ENCODE assay signal across 8 mouse cellular contexts in genomic region chr9:44501206-44501879, GRCm38 (mm10). TPM values are rescaled to one million over a fixed set of nuclear protein-coding genes. Genes with fewer than 3 reads are reported as not detected.
A peak's percentile ranks its signal among the peaks of the same experiment; 100 is the strongest.
DNase-seq lines count a peak whose midpoint lies in the region; ATAC-seq and TF ChIP-seq lines count a peak whose summit lies in the region.

No protein-coding gene starts in this region.

- TF ChIP-seq POLR2A in thymus, adult 2 months (IDR thresholded peaks at IDR 0.05; ENCODE audit: control insufficient read depth, extremely low read depth, insufficient read depth, low read length, poor library complexity) = no peak

- ATAC-seq in hindbrain, embryonic 11.5 days (ENCODE audit: low FRiP score) = no peak
- no peak for ATAC-seq in hindbrain, embryonic 16.5 days
- ATAC-seq in heart, embryonic 14.5 days (ENCODE audit: insufficient number of reproducible peaks, insufficient read depth, low FRiP score, low read depth) = no peak

- DNase-seq in hindbrain, embryonic 11.5 days (ENCODE audit: low spot score) = no peak
- peak; percentile 59 for DNase-seq in testis, postnatal 10 days (ENCODE audit: low spot score)
- no peak for DNase-seq in testis, postnatal 14 days (ENCODE audit: low spot score)
- DNase-seq in thymus, adult 2 months = no peak
- no peak for DNase-seq in right cerebral cortex, postnatal 36 days (ENCODE audit: low spot score in 2 of 2)
- DNase-seq in adrenal gland, adult 2 months = no peak

- TF ChIP-seq CTCF in thymus, adult 2 months (IDR thresholded peaks at IDR 0.05; ENCODE audit: borderline replicate concordance, control insufficient read depth, extremely low read depth, insufficient read depth, low read length, poor library complexity) = no peak

- H3K27ac ChIP-seq in hindbrain, embryonic 11.5 days (ENCODE audit: low read depth, low read length) = no peak overlapping the region
- no peak overlapping the region for H3K27ac ChIP-seq in hindbrain, embryonic 16.5 days (ENCODE audit: low read depth, low read length)
- peak overlapping the region in 1 of 2 experiments; percentile 99; a peak in 2 of 4 replicates for H3K27ac ChIP-seq in heart, embryonic 14.5 days (replicated peaks in 1 of 2; ENCODE audit: control insufficient read depth in 1 of 2, insufficient read depth in 1 of 2, low read depth in 2 of 2, low read length in 2 of 2)
- no peak overlapping the region for H3K27ac ChIP-seq in thymus, adult 2 months (ENCODE audit: control insufficient read depth, insufficient read depth, low read length)

- H3K4me3 ChIP-seq in hindbrain, embryonic 11.5 days (ENCODE audit: low read depth, low read length) = no peak overlapping the region
- no peak overlapping the region for H3K4me3 ChIP-seq in hindbrain, embryonic 16.5 days (ENCODE audit: low read length)
- H3K4me3 ChIP-seq in heart, embryonic 14.5 days (ENCODE audit: control insufficient read depth in 1 of 2, insufficient read depth in 1 of 2, low read depth in 1 of 2, low read length in 2 of 2) = no peak overlapping the region
- no peak overlapping the region for H3K4me3 ChIP-seq in thymus, adult 2 months (ENCODE audit: control insufficient read depth, insufficient read depth, low read length)

- 0 out of 2 replicates have a peak, but pooled peaks cover 4% of the 10 kb centered on the region for H3K36me3 ChIP-seq in hindbrain, embryonic 11.5 days (ENCODE audit: control insufficient read depth, insufficient read depth, low read length)
- H3K36me3 ChIP-seq in hindbrain, embryonic 16.5 days (ENCODE audit: control insufficient read depth, insufficient read depth, low read length) = peaks cover 8% of the 10 kb centered on the region; the same call in 1 of the 2 replicates
- peaks cover 54% of the 10 kb centered on the region for H3K36me3 ChIP-seq in heart, embryonic 14.5 days (ENCODE audit: control insufficient read depth, insufficient read depth, low read length)
- no peaks in the 10 kb centered on the region for H3K36me3 ChIP-seq in thymus, adult 2 months (ENCODE audit: control insufficient read depth, insufficient read depth, low read length)

- H3K9me3 ChIP-seq in hindbrain, embryonic 11.5 days (ENCODE audit: control insufficient read depth, low read length) = no peaks in the 10 kb centered on the region
- no peaks in the 10 kb centered on the region for H3K9me3 ChIP-seq in hindbrain, embryonic 16.5 days (ENCODE audit: control insufficient read depth, low read length)
- no peaks in the 10 kb centered on the region for H3K9me3 ChIP-seq in heart, embryonic 14.5 days (ENCODE audit: control insufficient read depth, low read length)

- peak overlapping the region; percentile 11; the same call in 1 of the 2 replicates for H3K4me2 ChIP-seq in hindbrain, embryonic 11.5 days (replicated peaks; ENCODE audit: low read depth, low read length)
- no peak overlapping the region for H3K4me2 ChIP-seq in hindbrain, embryonic 16.5 days (ENCODE audit: low read length)
- peak overlapping the region; percentile 28 for H3K4me2 ChIP-seq in heart, embryonic 14.5 days (ENCODE audit: low read length)

- 39% methylated on average over 10 of the region's 10 CpGs for WGBS in hindbrain, embryonic 11.5 days
- WGBS in hindbrain, embryonic 16.5 days = 43% methylated on average over 10 of the region's 10 CpGs
- 38% methylated on average over 10 of the region's 10 CpGs for WGBS in heart, embryonic 14.5 days
- WGBS in thymus, adult 2 months = 89% methylated on average over 10 of the region's 10 CpGs

- no peak overlapping the region for H3K9ac ChIP-seq in hindbrain, embryonic 11.5 days (ENCODE audit: low read depth, low read length)
- no peak overlapping the region for H3K9ac ChIP-seq in hindbrain, embryonic 16.5 days (ENCODE audit: low read depth, low read length)
- H3K9ac ChIP-seq in heart, embryonic 14.5 days (ENCODE audit: low read length) = peak overlapping the region; percentile 36; the same call in 1 of the 2 replicates

- H3K4me1 ChIP-seq in hindbrain, embryonic 11.5 days (replicated peaks; ENCODE audit: control insufficient read depth, insufficient read depth, low read length) = peaks cover 27% of the 10 kb centered on the region
- H3K4me1 ChIP-seq in hindbrain, embryonic 16.5 days (ENCODE audit: control insufficient read depth, insufficient read depth, low read depth, low read length) = peaks cover 58% of the 10 kb centered on the region
- peaks cover 45 to 57% of the 10 kb centered on the region in 2 experiments for H3K4me1 ChIP-seq in heart, embryonic 14.5 days (ENCODE audit: control insufficient read depth in 2 of 2, insufficient read depth in 2 of 2, low read length in 2 of 2)
- H3K4me1 ChIP-seq in thymus, adult 2 months (replicated peaks; ENCODE audit: control insufficient read depth, insufficient read depth, low read length) = peaks cover 28% of the 10 kb centered on the region

- H3K27me3 ChIP-seq in hindbrain, embryonic 11.5 days (ENCODE audit: control insufficient read depth, insufficient read depth, low read length) = no peaks in the 10 kb centered on the region
- no peaks in the 10 kb centered on the region for H3K27me3 ChIP-seq in hindbrain, embryonic 16.5 days (replicated peaks; ENCODE audit: control insufficient read depth, insufficient read depth, low read length)
- no peaks in the 10 kb centered on the region for H3K27me3 ChIP-seq in heart, embryonic 14.5 days (ENCODE audit: control insufficient read depth, insufficient read depth, low read length)
- H3K27me3 ChIP-seq in thymus, adult 2 months (ENCODE audit: control insufficient read depth, insufficient read depth, low read length) = no peaks in the 10 kb centered on the region

RNA-seq across cellular contexts. Expression of gene Bcl9l, which starts 18.7 kb away (rescaled TPM):
- polyA plus RNA-seq in hindbrain, embryonic 11.5 days (2014; fragmentation: Nextera tagmentation; extraction: Ambion mirVana) = 8.6 and 10.1 TPM in 2 replicates
- 9.7 and 11.1 TPM in 2 replicates for polyA plus RNA-seq in hindbrain, embryonic 16.5 days (2015; fragmentation: Nextera tagmentation; extraction: Ambion mirVana)
- polyA plus RNA-seq in heart, embryonic 14.5 days (2014; fragmentation: Nextera tagmentation; extraction: Ambion mirVana) = 12.1 and 12.5 TPM in 2 replicates
- 38.7 and 50.4 TPM in 2 replicates for polyA plus RNA-seq in thymus, adult 2 months (2012; rRNA removed)
- total RNA-seq in adrenal gland, adult 2 months (2021) = 10 to 100 TPM; 41.9 to 61.1 TPM
- polyA plus RNA-seq in adrenal gland, adult 2 months (2012; rRNA removed) = 62.7 and 64.5 TPM in 2 replicates

RNA-seq across cellular contexts. Expression of gene Upk2, which starts 46.6 kb away (rescaled TPM):
- 0.83 TPM in 1 of 2 replicates, not detected in the other for polyA plus RNA-seq in hindbrain, embryonic 11.5 days (2014; fragmentation: Nextera tagmentation; extraction: Ambion mirVana)
- not detected in 2 replicates for polyA plus RNA-seq in hindbrain, embryonic 16.5 days (2015; fragmentation: Nextera tagmentation; extraction: Ambion mirVana)
- polyA plus RNA-seq in heart, embryonic 14.5 days (2014; fragmentation: Nextera tagmentation; extraction: Ambion mirVana) = not detected in 2 replicates
- 1.4 and 1.6 TPM in 2 replicates for polyA plus RNA-seq in thymus, adult 2 months (2012; rRNA removed)
- not detected for total RNA-seq in adrenal gland, adult 2 months (2021)
- not detected in 2 replicates for polyA plus RNA-seq in adrenal gland, adult 2 months (2012; rRNA removed)
